Mouse (Mus musculus) adrenal gland (tissue): ENCODE results near the gene Gm128.

ENCODE experiments used
- intact Hi-C: fragments of 180-260 bp; cut with DNase I; formaldehyde crosslinking; loops from one replicate; pipeline ENCODE4 v1.15.1; 2025

Gm128 gene

DNA sequence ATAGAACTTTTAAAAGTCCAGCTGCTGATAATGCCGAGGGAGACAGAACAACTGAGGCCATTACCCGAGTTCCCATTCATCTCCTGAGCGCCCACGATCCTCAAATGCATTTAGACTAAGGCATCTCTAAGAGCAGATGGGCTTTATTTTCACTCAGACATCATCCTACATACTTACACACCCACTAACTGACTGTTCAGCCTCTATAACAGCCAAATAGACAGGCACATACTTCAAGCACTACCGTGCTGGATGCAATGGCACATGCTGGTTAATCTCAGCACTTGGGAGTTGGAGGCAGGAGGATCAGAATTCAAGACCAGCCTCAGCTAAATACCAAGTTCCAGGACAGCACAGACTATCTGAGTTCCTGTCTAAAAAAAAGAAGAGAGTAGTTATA lies 28.4 kb upstream of the Gm128 start:
- intact Hi-C loops: loop anchor here (5.0 to 10.0 kb wide), 2 partner anchors 37 to 55 kb away; partner anchors contain the start of genes Gabpb2 and Mllt11

DNA sequence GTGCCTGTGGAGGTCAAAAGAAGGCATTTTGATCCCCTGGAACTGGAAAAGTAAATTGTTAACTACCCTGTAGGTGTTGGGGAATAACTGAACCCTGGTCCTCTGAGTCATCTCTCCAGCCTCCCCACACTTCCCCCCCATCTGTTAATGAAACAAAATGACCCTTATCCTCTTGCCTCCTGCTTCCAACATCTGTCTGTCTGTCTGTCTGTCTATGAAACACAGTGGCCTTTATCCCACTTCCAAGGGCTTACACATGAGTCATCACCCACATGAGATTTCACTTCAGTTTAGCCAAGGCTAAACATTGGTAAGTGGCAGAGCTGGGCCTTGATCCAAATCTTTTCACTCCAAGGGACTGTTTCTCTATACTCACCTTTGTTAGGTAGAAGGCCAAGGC lies 26.5 kb upstream of the Gm128 start:
- intact Hi-C loops: loop anchor here (5.0 to 10.0 kb wide), 2 partner anchors 36 to 53 kb away; partner anchors contain the start of genes Gabpb2 and Mllt11

- intact Hi-C loops: loop anchor here (5.0 to 10.0 kb wide), 2 partner anchors 34 to 51 kb away; partner anchors contain the start of genes Gabpb2 and Mllt11
These were observed 24.7 kb upstream of the Gm128 start for GRCm38 (mm10) chr3:95266052-95266451.

DNA sequence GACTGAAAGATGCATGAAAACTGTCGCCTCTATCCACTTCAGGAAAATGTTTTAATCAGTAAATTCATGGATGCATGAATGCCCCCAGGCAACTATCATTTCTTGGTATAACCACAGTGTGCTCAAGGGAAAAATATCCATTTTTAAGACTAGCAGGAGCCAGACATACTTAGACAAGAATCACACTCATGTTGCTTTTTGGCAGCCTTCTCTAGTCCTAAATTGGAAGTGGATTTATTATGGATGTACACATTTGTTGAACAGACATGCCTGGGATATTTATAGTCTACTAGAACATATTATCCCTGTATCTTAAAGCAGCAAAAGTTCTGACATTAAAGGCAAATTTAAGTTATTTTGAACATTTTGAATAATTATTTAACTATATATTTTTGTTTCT lies 23.3 kb upstream of the Gm128 start:
- intact Hi-C loops: loop anchor here (5.0 to 10.0 kb wide), 2 partner anchors 32 to 50 kb away; partner anchors contain the start of genes Gabpb2 and Mllt11

GRCm38 (mm10) chr3:95263089-95263739 lies 21.8 kb upstream of the Gm128 start:
- intact Hi-C loops: loop anchor here (10.0 kb wide), 1 partner anchor 48 kb away; the partner anchor contains the start of gene Gabpb2

- intact Hi-C loops: loop anchor here (10.0 kb wide), 1 partner anchor 47 kb away; the partner anchor contains the start of gene Gabpb2
These were observed 20.6 kb upstream of the Gm128 start for GRCm38 (mm10) chr3:95261975-95262374.

DNA sequence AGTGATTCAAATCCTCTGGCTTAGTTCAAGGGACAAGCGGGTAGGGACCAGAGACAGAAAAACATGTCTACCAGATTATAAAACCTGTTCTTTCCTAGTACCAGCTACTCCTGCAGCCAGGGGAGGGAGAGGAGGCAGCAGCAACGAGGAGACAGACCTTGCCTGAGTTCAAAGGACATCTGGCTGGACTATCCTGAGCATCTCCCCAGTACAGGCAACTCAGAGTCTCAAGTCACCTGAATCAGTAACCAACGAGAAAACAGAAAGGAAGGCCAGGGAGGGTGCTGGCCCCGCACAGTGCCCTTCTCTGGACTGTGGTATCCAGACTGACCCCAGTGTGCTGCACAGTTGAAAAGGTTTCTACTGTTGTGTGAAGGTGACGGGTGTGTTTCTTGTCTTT lies 15.5 kb upstream of the Gm128 start:
- intact Hi-C loops: no loop called here

DNA sequence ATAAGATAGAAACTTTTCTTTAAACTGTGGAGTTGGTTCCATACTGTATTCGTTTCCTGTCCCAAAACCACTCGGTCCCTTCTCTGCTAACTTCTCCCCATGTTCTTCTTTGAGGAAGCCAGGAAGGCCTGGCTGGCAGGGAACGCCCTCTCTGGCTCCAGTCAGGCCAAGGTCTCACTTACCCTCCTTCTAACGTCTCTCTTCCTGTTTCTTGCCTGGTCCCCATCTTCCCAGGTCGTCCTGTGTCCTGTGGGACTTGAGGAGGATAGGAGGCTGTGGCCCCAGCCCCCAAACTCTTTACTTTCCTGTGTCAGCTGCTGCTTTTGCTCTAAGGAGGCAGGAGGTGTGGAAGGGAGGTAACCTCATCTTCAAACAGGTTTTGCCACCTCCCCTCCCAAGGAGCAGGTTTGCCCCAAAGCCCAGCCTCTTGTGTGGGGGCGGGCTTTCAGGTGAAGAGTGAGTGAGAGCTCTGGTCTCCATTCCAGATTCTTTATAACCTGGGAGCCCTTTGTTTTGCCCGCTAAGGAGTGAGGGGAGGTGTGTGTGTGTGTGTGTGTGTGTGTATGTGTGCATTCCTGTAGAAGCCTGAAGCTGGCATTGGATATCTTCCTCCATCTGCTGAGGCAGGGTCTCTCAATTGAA lies 9.5 kb upstream of the Gm128 start, which contains the start of gene Bnipl:
Bnipl (minus strand) TSS at position 411 of the 642 bp plus-strand sequence.
- intact Hi-C loops: no loop called here

- intact Hi-C loops: no loop called here
These were observed 9.0 kb upstream of the Gm128 start for GRCm38 (mm10) chr3:95250361-95250760.

DNA sequence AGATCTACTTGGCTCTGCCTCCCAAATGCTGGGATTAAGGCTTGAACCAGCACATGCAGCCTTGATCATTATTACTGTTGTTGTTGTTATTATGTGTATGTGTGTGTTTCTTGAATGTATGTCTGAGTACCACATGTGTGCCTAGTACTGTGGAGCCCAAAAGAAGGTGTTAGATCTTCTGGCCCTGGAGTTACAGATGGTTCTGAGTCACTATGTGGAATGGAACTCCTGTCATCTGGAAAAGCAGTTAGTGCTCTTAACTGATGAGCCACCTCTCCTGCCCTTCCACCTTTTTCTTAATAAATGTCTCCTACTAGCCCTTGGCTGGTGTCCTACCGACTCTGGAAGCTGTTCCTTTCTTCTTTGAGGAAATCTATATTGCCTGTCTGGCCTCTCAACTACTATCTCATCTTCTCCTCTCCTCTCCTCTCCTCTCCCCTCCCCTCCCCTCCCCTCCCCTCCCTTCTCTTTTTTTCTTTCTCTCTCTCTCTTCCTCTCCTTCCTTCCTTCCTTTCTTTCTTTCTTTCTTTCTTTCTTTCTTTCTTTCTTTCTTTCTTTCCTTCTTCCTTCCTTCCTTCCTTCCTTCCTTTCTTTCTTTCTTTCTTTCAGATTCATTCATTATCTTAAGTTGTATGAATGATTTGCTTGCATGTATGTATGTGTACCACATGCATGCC lies 6.4 kb upstream of the Gm128 start:
- intact Hi-C loops: no loop called here

DNA sequence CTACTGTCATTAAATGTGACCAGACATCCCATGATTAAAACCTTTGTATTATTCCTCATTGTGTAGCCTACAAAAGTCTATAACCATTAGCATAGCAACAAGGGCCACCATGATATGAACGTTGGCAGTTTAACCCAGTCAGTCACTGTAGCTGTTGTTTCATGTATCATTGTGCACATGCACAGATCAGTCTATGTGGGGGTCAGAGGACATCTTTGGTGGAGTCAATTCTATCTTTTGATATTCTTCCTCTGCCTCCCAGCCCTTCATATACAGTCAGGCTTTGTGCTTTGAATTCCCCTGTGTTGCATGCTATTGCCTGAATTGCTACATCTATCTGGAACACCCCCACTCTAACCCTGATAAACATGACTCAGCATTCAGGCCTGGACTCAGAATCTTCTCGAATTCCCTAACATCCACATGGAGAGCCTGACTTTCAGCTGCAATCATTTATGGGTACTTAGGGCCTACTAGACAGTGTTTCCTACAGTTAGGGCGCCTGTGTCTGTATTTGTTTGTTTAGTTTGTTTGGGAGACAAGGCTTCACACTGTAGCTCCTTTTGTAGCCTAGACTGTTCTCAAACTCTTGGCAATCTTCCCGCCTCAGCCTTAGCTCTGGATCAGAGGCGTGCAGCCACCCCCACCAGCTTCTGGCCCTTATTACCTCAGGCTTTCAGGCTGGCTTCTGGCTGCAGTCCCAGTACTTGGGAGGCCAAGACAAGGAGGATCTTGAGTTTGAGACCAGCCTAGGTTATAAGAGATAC lies 5.2 kb upstream of the Gm128 start:
- intact Hi-C loops: no loop called here

DNA sequence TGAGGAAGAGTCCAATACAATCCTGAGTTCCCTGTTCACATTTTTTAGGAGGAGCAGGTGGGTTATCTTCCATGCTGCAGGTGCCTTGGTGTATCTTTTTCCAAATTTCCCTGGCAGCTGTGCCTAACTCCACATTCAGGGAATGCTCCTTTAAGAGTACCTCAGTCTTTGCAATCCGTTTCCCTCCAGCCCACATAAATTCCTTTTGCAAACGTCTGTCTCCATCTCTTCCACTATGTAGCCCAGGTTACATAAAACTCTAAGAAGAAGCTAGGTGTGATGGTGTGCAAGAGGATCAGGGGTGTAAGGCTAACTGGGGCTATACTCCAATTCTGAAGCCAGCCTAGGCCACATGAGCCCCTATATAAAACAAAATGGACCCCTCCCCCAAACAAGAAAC lies 1.7 kb upstream of the Gm128 start:
- intact Hi-C loops: no loop called here

- intact Hi-C loops: no loop called here
These were observed 498 bp downstream of the Gm128 start for GRCm38 (mm10) chr3:95240900-95241299.

DNA sequence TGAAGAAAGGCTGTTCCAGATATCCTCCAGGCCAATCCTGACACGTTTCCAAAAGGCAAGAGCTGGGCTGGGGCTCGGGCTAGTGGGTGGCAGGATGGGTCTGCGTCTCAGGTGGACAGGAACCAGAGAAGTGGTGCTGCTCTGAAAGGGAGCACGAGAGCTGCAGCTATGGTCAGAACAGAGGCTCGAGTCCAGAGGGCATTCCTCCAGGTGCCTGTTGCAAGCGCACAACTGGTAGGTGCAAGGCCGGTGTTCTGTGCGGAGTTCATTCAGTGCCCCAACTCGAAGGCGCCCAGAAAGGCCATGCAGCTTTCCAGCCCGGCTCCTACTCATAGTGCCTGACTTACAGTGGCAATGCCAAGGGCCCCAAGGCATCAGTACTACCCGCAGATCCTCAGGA lies 1.4 kb downstream of the Gm128 start:
- intact Hi-C loops: no loop called here

DNA sequence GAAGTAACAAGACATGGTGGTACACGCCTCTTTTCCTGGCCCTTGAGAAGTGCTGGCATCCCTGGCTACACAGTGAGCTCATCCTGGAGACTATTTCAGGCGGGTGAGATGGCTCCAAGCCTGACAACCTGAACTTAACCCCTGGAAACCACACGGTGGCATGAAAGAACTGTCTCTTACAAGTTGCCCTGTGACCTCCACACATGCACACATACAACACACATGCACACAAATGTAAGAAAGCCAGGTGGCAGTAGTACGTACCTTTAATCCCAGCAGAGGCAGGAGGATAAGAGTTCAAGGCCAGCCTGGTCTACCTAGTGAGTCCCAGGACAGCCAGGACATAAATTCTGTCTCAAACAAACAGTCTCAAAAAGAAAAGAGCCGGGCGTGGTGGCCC lies 2.4 kb downstream of the Gm128 start:
- intact Hi-C loops: no loop called here

DNA sequence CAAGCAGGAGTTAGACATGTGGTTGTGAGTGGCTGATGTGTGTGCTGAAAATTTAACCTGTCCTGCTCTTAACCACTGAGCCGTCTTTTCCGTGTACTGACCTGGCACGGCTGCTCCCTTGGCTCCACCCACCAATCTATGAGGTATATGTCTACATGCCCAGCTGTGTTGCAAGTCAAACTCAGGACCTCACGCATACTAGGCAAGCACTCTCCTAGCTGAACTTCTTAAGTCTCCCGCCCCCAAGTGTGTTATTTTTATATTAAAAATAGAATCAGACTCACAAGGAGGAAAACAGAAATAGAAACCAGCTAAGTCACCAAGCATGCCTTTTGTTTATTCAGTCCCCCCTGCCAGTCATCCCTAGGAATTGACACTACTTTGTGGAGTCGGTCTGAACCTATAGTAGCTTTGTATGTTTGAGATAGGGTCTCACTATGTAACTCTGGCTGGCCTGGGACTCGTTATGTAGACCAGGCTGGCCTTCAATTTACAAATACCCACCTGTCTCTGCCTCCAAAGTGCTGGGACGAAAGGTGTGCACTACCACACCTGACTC lies 3.8 kb downstream of the Gm128 start:
- intact Hi-C loops: no loop called here

- intact Hi-C loops: no loop called here
These were observed 5.8 kb downstream of the Gm128 start for GRCm38 (mm10) chr3:95235386-95236301.

GRCm38 (mm10) chr3:95233303-95233980 lies 8.0 kb downstream of the Gm128 start:
- intact Hi-C loops: loop anchor here (5.0 kb wide), 1 partner anchor 34 kb away; no protein-coding TSS in a partner anchor

DNA sequence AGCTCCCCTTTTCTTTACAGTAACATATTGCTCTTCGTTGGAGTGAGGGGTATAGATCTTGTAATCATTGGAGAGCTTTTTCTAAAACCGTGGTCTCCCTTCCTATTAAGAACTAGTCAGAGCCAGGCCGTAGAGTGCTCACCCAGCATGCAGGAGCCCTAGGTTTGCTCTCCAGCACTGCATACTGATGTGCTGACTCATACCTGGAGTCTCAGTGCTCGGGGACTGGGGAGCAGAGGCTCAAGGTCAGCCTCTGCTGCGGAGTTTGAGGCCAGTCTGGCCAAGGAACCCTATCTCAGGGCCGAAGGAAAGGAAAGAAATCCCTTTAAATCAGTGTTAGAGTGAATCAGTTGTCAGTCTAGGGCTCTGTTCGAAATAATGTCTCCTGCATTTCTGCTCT lies 8.6 kb downstream of the Gm128 start:
- intact Hi-C loops: loop anchor here (5.0 kb wide), 1 partner anchor 35 kb away; no protein-coding TSS in a partner anchor
